Mouse (Mus musculus) liver, embryonic 12.5 days (tissue): Measurements from ENCODE around the gene Sh3gl2. TPM values are rescaled to one million over a fixed set of nuclear protein-coding genes. Genes with fewer than 3 reads are reported as not detected.

Experiments
- ATAC-seq: fragments of 200-750 bp; cut with Nextera tagmentation; 2 replicates; pipeline ENCODE4 v1.8.0; 2017; ENCODE audit warnings: moderate number of reproducible peaks, mild to moderate bottlenecking, moderate library complexity
- H3K27ac ChIP-seq: fragments of 300-500 bp; sonication (generic); 2 replicates; pipeline ENCODE4 v1.5.1; 2016; ENCODE audit warnings: mild to moderate bottlenecking
- H3K27me3 ChIP-seq: fragments of 300-500 bp; sonication (generic); replicated peaks from 2 replicates; pipeline ENCODE4 v1.6.1; 2016; ENCODE audit warnings: mild to moderate bottlenecking, moderate library complexity
- H3K36me3 ChIP-seq: fragments of 300-500 bp; sonication (generic); 2 replicates; pipeline ENCODE4 v1.6.1; 2016; ENCODE audit warnings: mild to moderate bottlenecking, moderate library complexity
- H3K4me1 ChIP-seq: fragments of 300-500 bp; sonication (generic); 2 replicates; pipeline ENCODE4 v1.6.1; 2016
- H3K4me2 ChIP-seq: fragments of 300-500 bp; sonication (generic); 2 replicates; pipeline ENCODE4 v1.6.1; 2016; ENCODE audit warnings: mild to moderate bottlenecking, moderate library complexity
- H3K4me3 ChIP-seq: fragments of 300-500 bp; sonication (generic); 2 replicates; pipeline ENCODE4 v1.5.1; 2016; ENCODE audit warnings: mild to moderate bottlenecking, moderate library complexity
- H3K9ac ChIP-seq: fragments of 300-500 bp; sonication (generic); 2 replicates; pipeline ENCODE4 v1.6.1; 2016; ENCODE audit warnings: mild to moderate bottlenecking, moderate library complexity
- H3K9me3 ChIP-seq: fragments of 300-500 bp; sonication (generic); replicated peaks from 2 replicates; pipeline ENCODE4 v1.6.1; 2016; ENCODE audit warnings: mild to moderate bottlenecking, moderate library complexity
- WGBS: fragments of 180-500 bp; shearing (Covaris S2); methylation state at CpG from one replicate; pipeline ENCODE4 v1.1.7; 2016; ENCODE audit not compliant: insufficient replicate concordance; 5-methylcytosine and 5-hydroxymethylcytosine counted together
- polyA plus RNA-seq: library from polyadenylated mRNA; unstranded; fragments of >200 nt; fragmentation: Nextera tagmentation; extraction: Ambion mirVana; gene quantifications from 2 replicates; pipeline ENCODE4 v1.2.1, GENCODE M21; 2016

The Sh3gl2 gene
- polyA plus RNA-seq, 1 experiment from 2014 or later = 0.17 TPM

DNA sequence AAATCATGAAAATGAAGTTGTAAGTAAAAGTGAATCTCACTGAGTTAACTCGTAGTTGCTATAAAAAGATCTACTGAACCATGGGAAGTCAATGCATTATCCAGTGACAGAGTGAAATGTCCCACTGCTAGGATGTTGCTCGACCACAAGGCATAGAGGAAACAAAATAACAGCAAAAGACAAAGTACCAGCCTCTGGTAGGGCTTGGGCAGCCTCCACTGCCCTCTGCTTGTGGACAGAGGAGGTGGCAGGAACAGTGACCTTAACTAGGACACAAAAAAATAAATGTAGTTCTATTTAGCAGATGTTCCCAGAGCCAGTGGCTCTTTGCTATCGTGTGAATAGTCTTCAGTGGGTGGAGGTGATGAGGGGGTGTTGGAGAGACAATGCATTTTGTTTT is 68.5 kb downstream of the Sh3gl2 start:
- no peak for ATAC-seq
- Histone ChIP-seq H3K9me3 (no peaks in the 10 kb centered on the region), H3K4me1 (no peaks in the 10 kb centered on the region), H3K27ac (no peak overlapping the region), H3K4me2 (no peak overlapping the region), H3K36me3 (no peaks in the 10 kb centered on the region), H3K9ac (no peak overlapping the region), H3K27me3 (no peaks in the 10 kb centered on the region), H3K4me3 (no peak overlapping the region)
- 52% methylated on average over 3 of the region's 3 CpGs for WGBS

DNA sequence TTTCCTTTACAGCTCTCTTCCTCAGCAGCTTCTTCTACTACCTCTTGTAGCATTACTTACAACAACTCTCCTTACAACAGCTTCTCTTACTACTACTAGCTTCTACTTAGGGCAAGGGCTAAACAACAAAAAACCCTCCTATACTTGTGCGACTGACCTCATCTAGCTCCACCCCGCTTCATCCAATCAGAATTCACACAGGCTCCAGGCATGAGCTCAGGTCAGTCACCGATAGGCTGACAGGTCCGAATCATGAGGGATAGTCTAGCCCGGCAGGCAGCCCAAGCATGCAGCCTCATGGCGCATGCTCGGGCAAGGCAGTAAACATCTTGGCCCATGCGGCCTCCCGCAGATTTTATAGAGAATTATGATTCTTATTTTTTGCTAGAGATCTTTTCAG is 78.2 kb downstream of the Sh3gl2 start:
- Histone ChIP-seq H3K27ac (no peak overlapping the region), H3K4me2 (no peak overlapping the region), H3K36me3 (no peaks in the 10 kb centered on the region), H3K27me3 (no peaks in the 10 kb centered on the region), H3K9me3 (no peaks in the 10 kb centered on the region), H3K9ac (no peak overlapping the region), H3K4me1 (no peaks in the 10 kb centered on the region), H3K4me3 (no peak overlapping the region)
- 82% methylated on average over 9 of the region's 9 CpGs for WGBS
- ATAC-seq = no peak

DNA sequence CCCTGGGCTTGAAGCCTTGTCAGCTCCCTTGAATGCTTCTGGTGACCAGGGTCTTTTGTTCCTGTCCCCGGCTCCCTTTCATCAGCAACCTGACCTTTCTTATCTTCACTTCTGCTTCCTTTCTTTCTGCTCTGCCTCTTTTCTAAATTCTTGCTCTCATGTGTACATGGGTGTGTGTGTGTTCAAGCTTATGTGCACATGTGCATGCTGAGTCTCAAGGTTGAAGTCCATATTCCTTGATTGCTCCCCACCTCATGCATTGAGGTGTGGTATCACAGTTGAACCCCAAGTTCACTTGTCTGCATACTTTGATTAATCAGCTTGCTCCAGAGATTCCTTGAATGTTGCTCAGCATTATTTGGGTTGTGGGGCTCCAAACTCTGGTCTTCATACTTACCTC is 85.1 kb downstream of the Sh3gl2 start:
- H3K9ac ChIP-seq = no peak overlapping the region
- no peak overlapping the region for H3K4me3 ChIP-seq
- no peak overlapping the region for H3K27ac ChIP-seq
- H3K9me3 ChIP-seq = no peaks in the 10 kb centered on the region
- ATAC-seq = no peak
- no peaks in the 10 kb centered on the region for H3K4me1 ChIP-seq
- no peaks in the 10 kb centered on the region for H3K36me3 ChIP-seq
- no peaks in the 10 kb centered on the region for H3K27me3 ChIP-seq
- 52% methylated on average over 1 of the region's 1 CpGs for WGBS
- no peak overlapping the region for H3K4me2 ChIP-seq

DNA sequence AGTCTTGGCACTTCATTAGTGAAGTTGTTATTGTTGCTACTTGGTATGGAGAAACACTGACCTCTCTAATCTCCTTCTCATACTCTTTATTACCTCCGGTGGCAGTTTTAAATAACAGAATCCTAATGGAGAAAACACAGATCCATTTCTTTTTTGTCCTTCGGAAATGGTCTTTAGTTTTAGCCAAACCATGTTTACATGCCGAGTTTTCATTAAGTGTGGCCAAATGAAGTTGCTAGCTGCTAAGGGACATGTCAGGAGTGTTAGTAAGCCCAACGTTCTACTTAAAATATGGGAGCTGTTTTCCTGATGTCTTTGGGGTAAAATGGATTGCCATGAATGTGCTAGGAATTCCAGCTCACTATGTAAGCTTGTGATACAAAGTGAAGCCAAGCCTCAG is 86.4 kb downstream of the Sh3gl2 start:
- WGBS = 61% methylated on average over 4 of the region's 4 CpGs
- no peak for ATAC-seq
- Histone ChIP-seq H3K36me3 (no peaks in the 10 kb centered on the region), H3K9me3 (no peaks in the 10 kb centered on the region), H3K27ac (no peak overlapping the region), H3K9ac (no peak overlapping the region), H3K27me3 (no peaks in the 10 kb centered on the region), H3K4me2 (no peak overlapping the region), H3K4me3 (no peak overlapping the region), H3K4me1 (no peaks in the 10 kb centered on the region)

DNA sequence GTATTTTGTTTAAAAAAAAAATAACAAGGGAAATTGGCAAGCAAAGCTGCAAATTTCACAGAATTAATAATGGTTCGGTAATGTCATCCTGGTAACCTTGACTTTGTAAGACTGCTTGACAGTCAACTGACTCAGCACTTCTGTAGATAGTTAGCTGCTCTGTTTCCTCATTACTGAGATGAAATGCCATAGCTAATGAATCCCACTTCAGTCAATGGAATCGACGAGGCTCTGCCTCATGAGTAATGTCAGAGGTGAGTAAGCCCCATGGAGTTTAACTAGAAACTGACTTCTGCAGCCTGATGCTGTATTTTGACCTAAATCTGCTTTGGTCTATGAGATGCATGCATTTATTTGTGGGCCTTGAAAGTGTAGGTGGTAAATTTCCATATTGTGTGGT is 88.4 kb downstream of the Sh3gl2 start:
- Histone ChIP-seq H3K9ac (no peak overlapping the region), H3K9me3 (no peaks in the 10 kb centered on the region), H3K4me3 (no peak overlapping the region), H3K36me3 (no peaks in the 10 kb centered on the region), H3K4me1 (no peaks in the 10 kb centered on the region), H3K4me2 (no peak overlapping the region), H3K27ac (no peak overlapping the region), H3K27me3 (no peaks in the 10 kb centered on the region)
- 73% methylated on average over 3 of the region's 3 CpGs for WGBS
- no peak for ATAC-seq

DNA sequence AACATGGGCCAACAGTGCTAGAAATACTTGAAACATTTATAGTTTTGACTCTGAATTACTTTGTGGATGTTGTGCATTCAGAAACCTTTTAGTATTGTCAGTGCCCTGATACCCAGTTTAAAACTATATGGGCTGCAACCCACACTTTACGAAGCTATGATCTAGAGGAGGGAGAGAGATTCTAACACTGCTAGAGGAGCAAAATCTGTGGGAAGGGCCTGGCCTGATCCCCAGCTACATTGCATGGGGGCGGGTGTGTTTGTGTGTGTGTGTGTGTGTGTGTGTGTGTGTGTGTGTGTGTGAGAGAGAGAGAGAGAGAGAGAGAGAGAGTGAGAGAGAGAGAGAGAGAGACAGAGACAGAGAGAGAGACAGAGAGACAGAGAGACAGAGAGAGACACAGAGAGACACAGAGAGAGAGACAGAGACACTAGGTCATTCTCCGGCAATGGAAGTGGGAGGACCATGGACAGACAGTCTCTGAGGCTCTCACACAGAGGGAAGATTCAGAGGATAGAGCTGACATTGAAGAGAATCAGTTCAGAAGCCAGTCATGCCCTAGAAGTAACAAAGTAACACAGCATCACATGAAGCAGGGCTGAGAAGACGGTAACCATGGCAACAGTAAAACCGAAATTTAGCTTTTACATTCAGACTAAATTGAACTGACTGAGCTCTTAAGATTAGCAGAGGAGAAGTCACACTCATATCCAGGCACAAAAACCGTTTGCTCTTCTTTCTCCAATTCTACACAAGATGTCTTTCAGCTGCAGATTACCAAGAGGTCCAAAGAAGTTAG is 95.9 kb downstream of the Sh3gl2 start:
- Histone ChIP-seq H3K9ac (no peak overlapping the region), H3K27me3 (no peaks in the 10 kb centered on the region), H3K4me2 (no peak overlapping the region), H3K9me3 (no peaks in the 10 kb centered on the region), H3K36me3 (no peaks in the 10 kb centered on the region), H3K27ac (no peak overlapping the region), H3K4me3 (no peak overlapping the region), H3K4me1 (no peaks in the 10 kb centered on the region)
- ATAC-seq = no peak
- 64% methylated on average over 6 of the region's 6 CpGs for WGBS

DNA sequence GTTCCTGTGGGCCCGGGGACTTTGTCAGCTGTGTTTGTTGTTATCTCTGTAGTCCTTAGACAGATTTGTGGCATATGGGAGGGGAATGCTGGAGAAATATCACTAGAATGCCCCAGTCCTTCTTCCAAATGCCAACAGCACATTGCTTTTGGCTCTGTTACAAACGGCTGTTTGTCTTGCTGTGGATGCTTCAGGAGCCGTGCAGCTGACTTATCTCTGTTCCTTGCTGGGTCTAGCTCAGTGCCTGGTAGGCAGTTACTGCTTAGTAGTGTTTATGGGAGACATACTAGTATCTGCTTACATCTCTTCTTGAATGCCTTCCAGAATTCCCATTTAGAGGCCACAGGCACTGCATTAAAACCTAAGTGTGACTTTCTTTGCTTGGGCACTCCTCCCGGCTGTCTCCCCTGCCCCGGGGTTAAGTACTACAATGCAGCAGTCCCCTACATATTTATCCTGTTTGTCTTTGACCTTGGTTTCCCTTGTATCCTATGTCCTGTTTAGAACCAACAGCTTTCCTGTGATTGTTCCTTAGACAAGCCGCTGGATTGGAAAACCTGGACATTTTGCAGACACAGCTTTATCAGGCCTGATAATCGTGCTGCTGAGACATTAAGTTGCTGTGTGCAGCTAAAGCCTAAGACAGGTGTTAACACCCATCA is 101.1 kb downstream of the Sh3gl2 start:
- 58% methylated on average over 7 of the region's 7 CpGs for WGBS
- H3K4me2 ChIP-seq = no peak overlapping the region
- no peaks in the 10 kb centered on the region for H3K4me1 ChIP-seq
- H3K9me3 ChIP-seq = no peaks in the 10 kb centered on the region
- ATAC-seq = no peak
- H3K9ac ChIP-seq = no peak overlapping the region
- H3K36me3 ChIP-seq = no peaks in the 10 kb centered on the region
- no peak overlapping the region for H3K27ac ChIP-seq
- no peak overlapping the region for H3K4me3 ChIP-seq
- H3K27me3 ChIP-seq = no peaks in the 10 kb centered on the region

DNA sequence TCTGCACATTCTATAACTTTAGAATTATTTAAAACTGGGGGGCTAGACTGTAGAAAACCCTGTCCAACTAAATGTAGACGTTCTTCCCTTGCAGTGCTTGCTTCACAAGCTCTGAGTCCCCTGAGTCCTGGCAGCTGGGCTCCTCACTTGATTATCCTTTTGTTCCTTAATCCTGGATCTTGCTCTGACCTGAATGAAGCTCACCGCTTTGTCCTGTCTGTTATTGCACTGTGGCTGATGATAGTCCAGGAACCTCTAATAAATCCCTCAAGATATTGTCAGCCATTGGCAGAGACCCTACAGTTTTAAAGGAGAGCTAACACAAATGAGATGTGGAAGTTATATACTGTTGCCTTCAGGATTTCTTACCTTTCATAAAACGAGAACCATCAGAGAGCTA is 114.2 kb downstream of the Sh3gl2 start:
- ATAC-seq = no peak
- H3K4me1 ChIP-seq = no peaks in the 10 kb centered on the region
- H3K4me2 ChIP-seq = no peak overlapping the region
- no peaks in the 10 kb centered on the region for H3K9me3 ChIP-seq
- no peak overlapping the region for H3K9ac ChIP-seq
- WGBS = 57% methylated on average over 3 of the region's 3 CpGs
- no peak overlapping the region for H3K27ac ChIP-seq
- H3K27me3 ChIP-seq = no peaks in the 10 kb centered on the region
- no peak overlapping the region for H3K4me3 ChIP-seq
- no peaks in the 10 kb centered on the region for H3K36me3 ChIP-seq

DNA sequence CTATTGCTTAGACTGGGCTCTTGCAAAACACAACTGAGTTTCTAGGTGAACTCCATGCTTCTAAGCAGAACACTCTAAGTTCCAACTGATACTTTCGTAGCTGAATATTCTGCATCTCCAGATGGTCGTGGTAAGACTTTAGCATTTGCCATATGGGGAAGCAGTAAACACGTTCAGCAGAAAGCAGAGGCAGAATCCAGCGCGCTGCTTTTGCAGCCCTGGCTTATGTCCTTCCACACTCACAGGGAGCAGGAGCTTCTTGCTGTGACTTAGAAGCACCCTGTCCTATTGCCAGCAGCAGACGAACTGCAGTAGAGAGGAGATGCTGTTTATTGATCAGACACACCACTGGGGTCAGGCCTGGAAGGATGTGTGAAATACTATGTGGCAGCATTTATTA is 120.5 kb downstream of the Sh3gl2 start:
- H3K36me3 ChIP-seq = no peaks in the 10 kb centered on the region
- no peaks in the 10 kb centered on the region for H3K4me1 ChIP-seq
- no peak overlapping the region for H3K27ac ChIP-seq
- no peak for ATAC-seq
- no peak overlapping the region for H3K9ac ChIP-seq
- H3K27me3 ChIP-seq = no peaks in the 10 kb centered on the region
- no peaks in the 10 kb centered on the region for H3K9me3 ChIP-seq
- 62% methylated on average over 6 of the region's 6 CpGs for WGBS
- no peak overlapping the region for H3K4me3 ChIP-seq
- no peak overlapping the region for H3K4me2 ChIP-seq

DNA sequence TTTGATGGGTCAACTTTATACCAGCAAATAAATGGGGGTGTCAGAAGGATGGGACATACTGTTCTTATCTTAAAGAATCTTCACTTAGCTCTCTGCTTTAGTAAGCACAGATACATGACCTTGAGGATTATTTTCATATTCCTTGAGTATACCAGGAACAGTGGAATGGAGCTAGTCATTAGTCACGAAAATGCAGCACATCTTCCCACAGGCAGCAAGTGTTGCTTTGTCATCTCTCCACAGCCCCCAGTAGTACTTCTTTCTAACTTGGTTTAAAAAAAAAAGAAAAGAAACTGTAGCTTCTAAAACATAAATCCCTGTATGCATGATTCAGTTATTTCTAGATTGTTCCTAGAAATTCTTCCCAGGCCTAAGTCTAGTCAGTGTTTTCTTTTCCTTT is 121.1 kb downstream of the Sh3gl2 start:
- no peaks in the 10 kb centered on the region for H3K27me3 ChIP-seq
- no peak overlapping the region for H3K9ac ChIP-seq
- 64% methylated on average over 1 of the region's 1 CpGs for WGBS
- H3K9me3 ChIP-seq = no peaks in the 10 kb centered on the region
- H3K4me3 ChIP-seq = no peak overlapping the region
- no peaks in the 10 kb centered on the region for H3K36me3 ChIP-seq
- no peak overlapping the region for H3K27ac ChIP-seq
- no peaks in the 10 kb centered on the region for H3K4me1 ChIP-seq
- no peak overlapping the region for H3K4me2 ChIP-seq
- ATAC-seq = no peak

DNA sequence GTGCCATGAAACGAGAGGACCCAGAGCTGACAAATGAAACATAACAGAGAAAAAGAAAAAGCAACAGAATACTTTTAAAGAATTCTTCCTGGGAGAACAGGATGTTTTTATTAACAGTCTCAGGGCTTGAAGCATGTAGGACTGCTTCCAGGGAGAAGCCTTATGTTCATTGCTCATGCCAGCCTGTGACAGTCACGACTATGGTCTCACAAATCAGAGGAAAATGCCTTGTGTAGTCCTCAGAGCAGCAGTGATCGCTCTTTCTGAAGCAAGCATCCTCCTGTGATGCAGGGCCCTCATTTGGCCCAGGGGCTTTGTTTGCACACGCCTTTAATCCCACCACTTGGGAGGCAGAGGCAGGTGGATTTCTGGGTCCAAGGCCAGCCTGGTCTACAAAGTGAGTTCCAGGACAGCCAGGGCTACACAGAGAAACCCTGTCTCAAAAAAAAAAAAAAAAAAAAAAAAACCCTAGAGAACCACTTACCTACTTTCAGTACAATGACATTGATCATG is 129.8 kb downstream of the Sh3gl2 start:
- no peak overlapping the region for H3K9ac ChIP-seq
- no peak overlapping the region for H3K4me2 ChIP-seq
- no peaks in the 10 kb centered on the region for H3K4me1 ChIP-seq
- no peak overlapping the region for H3K4me3 ChIP-seq
- no peaks in the 10 kb centered on the region for H3K9me3 ChIP-seq
- no peak for ATAC-seq
- no peaks in the 10 kb centered on the region for H3K36me3 ChIP-seq
- no peaks in the 10 kb centered on the region for H3K27me3 ChIP-seq
- WGBS = 53% methylated on average over 4 of the region's 4 CpGs
- no peak overlapping the region for H3K27ac ChIP-seq

DNA sequence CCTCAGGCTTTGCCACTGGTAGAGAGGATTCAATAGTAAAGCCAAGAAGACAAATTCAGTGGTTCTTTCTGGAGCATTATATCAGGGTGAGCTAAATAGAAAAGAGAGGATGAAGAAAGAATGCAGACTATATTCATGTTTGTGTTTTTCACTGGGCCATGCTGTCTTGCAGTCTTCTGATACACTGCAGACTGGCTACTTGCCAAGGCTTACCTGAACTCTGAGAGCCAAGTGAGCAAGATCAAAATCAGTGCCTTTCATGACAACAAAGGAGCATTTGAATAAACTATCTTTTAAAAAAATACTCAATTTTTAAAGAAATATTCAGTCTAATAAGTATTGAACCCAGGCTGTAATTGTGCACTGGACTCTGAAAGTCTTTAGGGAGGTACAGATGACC is 131.4 kb downstream of the Sh3gl2 start:
- Histone ChIP-seq H3K4me3 (no peak overlapping the region), H3K4me1 (no peaks in the 10 kb centered on the region), H3K9me3 (no peaks in the 10 kb centered on the region), H3K27ac (no peak overlapping the region), H3K9ac (no peak overlapping the region), H3K4me2 (no peak overlapping the region), H3K36me3 (no peaks in the 10 kb centered on the region), H3K27me3 (no peaks in the 10 kb centered on the region)
- ATAC-seq = no peak
